Mouse (Mus musculus) large intestine, adult 2 months (tissue): ENCODE data around the gene Gm12355. TPM values are rescaled to one million over a fixed set of nuclear protein-coding genes. Genes with fewer than 3 reads are reported as not detected.

Experiments used
- DNase-seq: peaks from one replicate; pipeline ENCODE4 v3.0.0-alpha.2; 2012; ENCODE audit warnings: low read depth, low spot score
- WGBS: fragments of 180-500 bp; shearing (Covaris S2); methylation state at CpG from one replicate; pipeline ENCODE4 v1.1.7; 2018; 5-methylcytosine and 5-hydroxymethylcytosine counted together
- polyA plus RNA-seq: library from polyadenylated mRNA; depleted of rRNA; stranded (reverse); fragments of >200 nt; gene quantifications from 2 replicates; pipeline ENCODE4 v1.2.3, GENCODE M21; 2012; rRNA removed

The Gm12355 gene
- polyA plus RNA-seq, 1 experiment: not detected

GRCm38 (mm10) chr11:98584146-98584545, 41.3 kb downstream of the Gm12355 start:
- 56% methylated on average over 1 of the region's 1 CpGs for WGBS

GRCm38 (mm10) chr11:98583571-98583970, 41.9 kb downstream of the Gm12355 start:
- no peak for DNase-seq
- 50% methylated on average over 3 of the region's 3 CpGs for WGBS

More at GRCm38 (mm10) chr11:98584146-98584545, 41.3 kb downstream of the Gm12355 start:
- DNase-seq: no peak

- DNase-seq: no peak
- WGBS: 94% methylated on average over 3 of the region's 3 CpGs
These were observed 42.3 kb downstream of the Gm12355 start for GRCm38 (mm10) chr11:98583265-98583552.

DNA sequence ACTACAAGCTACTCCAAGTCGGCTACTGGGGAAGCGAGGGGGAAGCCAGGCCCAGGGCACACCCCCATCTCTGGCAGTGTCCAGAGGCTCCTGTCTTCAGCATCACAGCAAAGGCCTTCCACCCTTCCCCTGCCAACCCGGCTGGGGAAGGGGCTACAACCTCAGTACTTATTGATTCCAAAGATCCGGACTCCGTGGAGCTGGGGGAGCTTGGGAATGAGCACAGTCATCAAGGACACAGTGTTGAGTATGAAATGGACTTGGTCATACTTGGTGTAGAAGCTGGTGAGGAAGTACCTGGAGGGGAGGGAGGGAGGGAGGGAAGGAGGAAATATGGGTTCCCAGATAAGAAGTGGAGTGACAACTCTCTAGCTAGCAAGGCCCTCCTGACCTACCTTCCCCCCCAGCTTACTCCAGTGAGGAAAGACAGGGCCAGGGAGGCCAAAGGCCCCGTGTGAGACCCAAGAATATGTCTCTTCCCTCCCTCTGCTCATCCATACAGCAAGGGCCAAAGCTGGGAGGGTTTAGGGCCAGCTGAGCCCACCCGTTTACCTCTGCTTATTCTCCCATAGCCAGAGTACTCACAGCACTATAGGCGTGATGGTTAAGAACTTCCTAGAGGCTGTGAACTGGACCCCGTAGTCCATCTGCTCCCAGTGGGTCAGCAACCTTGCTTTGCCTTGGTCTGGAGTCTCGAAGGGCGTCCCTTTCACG, 42.8 kb downstream of the Gm12355 start:
- no peak for DNase-seq
- 87% methylated on average over 12 of the region's 12 CpGs for WGBS

GRCm38 (mm10) chr11:98582030-98582388, 43.5 kb downstream of the Gm12355 start:
- 91% methylated on average over 8 of the region's 8 CpGs for WGBS
- DNase-seq: no peak

- no peak for DNase-seq
- WGBS: 78% methylated on average over 17 of the region's 17 CpGs
These were observed 44.0 kb downstream of the Gm12355 start for GRCm38 (mm10) chr11:98581286-98582029.

- no peak for DNase-seq
- WGBS: 52% methylated on average over 16 of the region's 16 CpGs
These were observed 45.0 kb downstream of the Gm12355 start for GRCm38 (mm10) chr11:98580301-98581121.

- DNase-seq: no peak
- 56% methylated on average over 5 of the region's 5 CpGs for WGBS
These were observed 47.7 kb downstream of the Gm12355 start for GRCm38 (mm10) chr11:98577776-98578175.

Other genes with a start within 250 kb of the Gm12355 start
- gene Tcap, start 241.8 kb downstream of the Gm12355 start, polyA plus RNA-seq: 0.60 and 0.69 TPM in 2 replicates
- not detected in 2 replicates for gene Pnmt, start 239.2 kb downstream of the Gm12355 start, polyA plus RNA-seq
- gene Pgap3, start 225.2 kb downstream of the Gm12355 start, polyA plus RNA-seq: 34.0 and 37.9 TPM in 2 replicates
- 62.1 and 92.7 TPM in 2 replicates for gene Erbb2, start 213.2 kb downstream of the Gm12355 start, polyA plus RNA-seq
- gene Mien1, start 186.7 kb downstream of the Gm12355 start, polyA plus RNA-seq: 72.4 and 90.3 TPM in 2 replicates
- gene Grb7, start 179.3 kb downstream of the Gm12355 start, polyA plus RNA-seq: 83.7 and 92.9 TPM in 2 replicates
- 8.1 and 15.1 TPM in 2 replicates for gene Ikzf3, start 79.6 kb downstream of the Gm12355 start, polyA plus RNA-seq
- 0.31 and 0.78 TPM in 2 replicates for gene Zpbp2, start 74.6 kb downstream of the Gm12355 start, polyA plus RNA-seq
- gene Ormdl3, start 38.3 kb downstream of the Gm12355 start, polyA plus RNA-seq: 45.7 and 70.2 TPM in 2 replicates
- gene Lrrc3c, start 27.4 kb downstream of the Gm12355 start, polyA plus RNA-seq: not detected in 2 replicates
- gene Gsdma3, start 699 bp upstream of the Gm12355 start, polyA plus RNA-seq: not detected in 2 replicates
- gene Gsdma2, start 21.1 kb upstream of the Gm12355 start, polyA plus RNA-seq: 0.89 and 1.8 TPM in 2 replicates
- gene Gsdma, start 38.7 kb upstream of the Gm12355 start, polyA plus RNA-seq: 0.41 and 0.51 TPM in 2 replicates
- 186 and 196 TPM in 2 replicates for gene Psmd3, start 56.9 kb upstream of the Gm12355 start, polyA plus RNA-seq
- not detected in 2 replicates for gene Csf3, start 75.6 kb upstream of the Gm12355 start, polyA plus RNA-seq
- 43.2 and 50.8 TPM in 2 replicates for gene Med24, start 103.8 kb upstream of the Gm12355 start, polyA plus RNA-seq
- 55.9 and 83.8 TPM in 2 replicates for gene Thra, start 115.0 kb upstream of the Gm12355 start, polyA plus RNA-seq
- 32.0 and 71.6 TPM in 2 replicates for gene Nr1d1, start 149.7 kb upstream of the Gm12355 start, polyA plus RNA-seq
- 22.1 and 32.3 TPM in 2 replicates for gene Msl1, start 169.9 kb upstream of the Gm12355 start, polyA plus RNA-seq
- gene Casc3, start 179.2 kb upstream of the Gm12355 start, polyA plus RNA-seq: 21.1 and 23.8 TPM in 2 replicates
- 29.2 and 37.4 TPM in 2 replicates for gene Rapgefl1, start 211.1 kb upstream of the Gm12355 start, polyA plus RNA-seq
- gene Wipf2, start 238.0 kb upstream of the Gm12355 start, polyA plus RNA-seq: 9.9 and 13.8 TPM in 2 replicates